Mouse (Mus musculus) megakaryocyte, embryonic 14.5 days (primary cell): Measurements from ENCODE around the gene Fam189b. TPM values are rescaled to one million over a fixed set of nuclear protein-coding genes. Genes with fewer than 3 reads are reported as not detected.

Experiments used
- H3K27me3 ChIP-seq: replicated peaks from 2 replicates; pipeline ENCODE3; 2012; ENCODE audit warnings: inconsistent platforms
- H3K36me3 ChIP-seq: replicated peaks from 2 replicates; pipeline ENCODE3; 2012; ENCODE audit warnings: low read length, inconsistent platforms, mixed read lengths
- H3K4me1 ChIP-seq: 2 replicates; pipeline ENCODE4 v1.6.1; 2012; ENCODE audit warnings: inconsistent platforms
- H3K4me3 ChIP-seq: replicated peaks from 2 replicates; pipeline ENCODE3; 2012; ENCODE audit warnings: moderate library complexity, mild to moderate bottlenecking, inconsistent platforms
- H3K9me3 ChIP-seq: 2 replicates; pipeline ENCODE4 v1.6.1; 2012; ENCODE audit warnings: inconsistent platforms
- FLI1 ChIP-seq: IDR thresholded peaks from 2 replicates; pipeline ENCODE4 v1.6.1; 2012; ENCODE audit warnings: low read length, inconsistent platforms, mixed read lengths
- GATA1 ChIP-seq: IDR thresholded peaks from 3 replicates; pipeline ENCODE4 v1.6.1; 2012; ENCODE audit warnings: mixed read lengths, low read length, inconsistent platforms, borderline replicate concordance
- polyA plus RNA-seq: library from polyadenylated mRNA; stranded (reverse); fragments of >175 nt; gene quantifications from 2 replicates; pipeline ENCODE4 v1.2.3, GENCODE M21; 2012; ENCODE audit warnings: low replicate concordance; ENCODE audit not compliant: insufficient read depth

Gene Fam189b
- polyA plus RNA-seq, 1 experiment, result 23.3 TPM

DNA sequence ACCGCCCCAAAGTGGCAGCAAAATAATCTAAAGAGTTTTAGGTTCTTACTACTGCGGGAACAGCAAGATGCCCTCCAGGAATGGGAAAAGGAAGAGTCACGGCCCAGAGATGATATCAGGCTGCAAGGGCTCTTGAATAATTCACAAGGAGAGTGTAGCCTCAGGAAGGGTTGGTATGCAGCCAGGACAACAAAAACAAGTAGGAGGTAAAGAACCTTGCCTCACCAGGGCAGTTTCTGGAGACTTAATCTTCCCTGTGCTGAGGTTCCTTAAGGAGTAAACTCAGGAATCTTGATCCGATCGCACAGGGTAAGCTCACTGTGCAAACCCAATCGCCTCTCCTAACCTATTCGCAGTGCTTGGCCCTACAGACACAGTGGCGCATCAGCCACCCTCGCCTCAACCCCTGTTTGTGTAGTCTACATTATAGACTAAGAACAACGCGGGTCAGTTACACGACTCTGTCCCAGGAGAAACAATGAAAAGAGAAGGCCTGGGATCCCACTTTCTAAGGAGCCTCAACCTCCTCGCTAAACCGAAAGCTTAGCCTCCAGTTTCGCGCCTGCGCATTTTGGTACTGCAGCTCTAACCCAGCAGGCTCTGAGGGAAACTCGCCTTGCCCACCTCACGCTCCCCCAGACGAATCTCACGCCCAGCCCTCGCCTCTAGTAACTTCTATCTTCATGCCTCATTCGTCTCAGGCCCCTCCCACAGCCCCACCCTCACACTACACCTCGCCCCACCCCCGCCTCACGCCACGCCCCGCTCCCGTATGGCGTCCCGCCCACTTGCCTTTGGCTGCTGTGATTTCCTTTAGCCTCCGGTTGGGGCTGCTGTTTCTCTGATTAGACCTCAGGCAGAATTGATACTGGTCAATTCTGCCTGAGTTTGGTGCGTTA is 13.3 kb downstream of the Fam189b start:
- peaks cover 25% of the 10 kb centered on the region for H3K4me1 ChIP-seq
- H3K4me3 ChIP-seq, result peak overlapping the region; percentile 96
- peaks cover 2% of the 10 kb centered on the region for H3K27me3 ChIP-seq
- TF ChIP-seq FLI1 (no peak), GATA1 (no peak)
- H3K36me3 ChIP-seq, result no peaks in the 10 kb centered on the region
- H3K9me3 ChIP-seq, result no peaks in the 10 kb centered on the region

DNA sequence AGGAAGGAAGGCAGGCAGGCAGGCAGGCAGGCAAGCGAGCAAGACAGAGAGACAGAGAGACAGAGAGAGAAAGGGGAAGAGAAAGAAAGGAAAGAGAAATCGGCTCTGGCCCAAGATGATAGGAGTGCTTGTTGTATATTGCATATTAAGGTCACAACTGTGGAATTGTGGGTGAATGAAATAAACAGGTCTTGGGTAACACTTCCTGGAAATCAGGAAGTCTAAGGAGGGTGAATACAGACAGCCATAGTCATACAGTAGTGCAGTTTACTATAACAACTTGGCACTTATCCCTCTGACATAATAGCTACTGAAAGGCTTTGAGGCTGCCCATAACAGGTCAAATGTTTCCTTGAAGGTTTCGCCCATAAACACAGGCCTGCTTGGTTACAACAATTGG is 16.9 kb downstream of the Fam189b start:
- Histone ChIP-seq H3K27me3 (peaks cover 2% of the 10 kb centered on the region), H3K36me3 (peaks cover 11% of the 10 kb centered on the region), H3K4me1 (peaks cover 39% of the 10 kb centered on the region), H3K4me3 (no peak overlapping the region), H3K9me3 (no peaks in the 10 kb centered on the region)
- TF ChIP-seq GATA1 (no peak), FLI1 (no peak)

DNA sequence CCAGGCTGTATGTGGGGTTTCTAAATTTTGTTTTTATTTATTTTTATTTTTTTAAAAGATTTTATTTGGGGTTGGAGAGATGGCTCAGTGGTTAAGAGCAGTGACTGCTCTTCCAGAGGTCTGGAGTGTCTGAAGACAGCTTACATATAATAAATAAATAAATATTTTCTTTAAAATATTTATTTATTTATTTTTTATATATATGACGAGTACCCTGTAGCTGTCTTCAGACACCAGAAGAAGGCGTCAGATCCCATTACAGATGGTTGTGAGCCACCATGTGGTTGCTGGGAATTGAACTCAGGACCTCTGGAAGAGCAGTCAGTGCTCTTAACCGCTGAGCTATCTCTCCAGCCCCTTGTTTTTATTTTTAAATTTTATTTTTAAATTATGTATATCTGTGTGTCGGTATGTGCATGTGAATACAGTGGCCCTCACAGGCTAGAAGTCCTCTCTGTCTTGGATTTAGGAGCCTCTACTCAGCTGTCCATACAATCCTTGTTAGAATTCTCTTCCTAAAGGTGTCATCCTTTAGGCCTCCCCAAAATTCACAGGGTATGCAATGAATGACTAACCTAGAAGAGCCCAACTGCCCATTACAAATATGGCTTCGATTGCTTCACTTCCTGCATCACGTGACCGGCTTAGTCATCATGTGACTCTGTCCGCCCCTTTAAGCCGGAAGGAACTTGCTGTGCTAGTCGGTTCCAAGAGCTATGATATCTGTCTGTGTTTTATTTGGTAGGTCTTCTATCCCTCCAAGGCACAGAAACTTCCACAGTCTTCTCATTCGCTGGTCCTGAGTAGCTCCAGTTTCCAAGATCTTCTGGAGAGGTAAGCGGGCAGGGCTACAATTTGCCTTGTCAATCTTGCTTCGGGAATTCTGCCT is 19.6 kb downstream of the Fam189b start, which contains the start of gene Gba:
TSS of gene Gba (plus strand) at position 676 of the 889 bp plus-strand sequence.
- Histone ChIP-seq H3K9me3 (no peaks in the 10 kb centered on the region), H3K36me3 (peaks cover 38% of the 10 kb centered on the region), H3K27me3 (peaks cover 2% of the 10 kb centered on the region), H3K4me3 (peak within 1 kb of the TSS; percentile 94), H3K4me1 (peaks cover 24% of the 10 kb centered on the region)
- TF ChIP-seq GATA1, result no peak
- TF ChIP-seq FLI1, result no peak

- H3K4me3 ChIP-seq, result peak overlapping the region; percentile 94
- no peak for TF ChIP-seq GATA1
- TF ChIP-seq FLI1, result no peak
- peaks cover 24% of the 10 kb centered on the region for H3K4me1 ChIP-seq
- H3K9me3 ChIP-seq, result no peaks in the 10 kb centered on the region
- H3K27me3 ChIP-seq, result no peaks in the 10 kb centered on the region
- H3K36me3 ChIP-seq, result peaks cover 44% of the 10 kb centered on the region
Measured at GRCm38 (mm10) chr3:89203142-89203514, 20.2 kb downstream of the Fam189b start.

GRCm38 (mm10) chr3:89206079-89206478 is 23.1 kb downstream of the Fam189b start:
- Histone ChIP-seq H3K36me3 (peaks cover 74% of the 10 kb centered on the region), H3K9me3 (no peaks in the 10 kb centered on the region), H3K4me3 (no peak overlapping the region), H3K27me3 (no peaks in the 10 kb centered on the region), H3K4me1 (peaks cover 34% of the 10 kb centered on the region)
- no peak for TF ChIP-seq FLI1
- TF ChIP-seq GATA1, result no peak

DNA sequence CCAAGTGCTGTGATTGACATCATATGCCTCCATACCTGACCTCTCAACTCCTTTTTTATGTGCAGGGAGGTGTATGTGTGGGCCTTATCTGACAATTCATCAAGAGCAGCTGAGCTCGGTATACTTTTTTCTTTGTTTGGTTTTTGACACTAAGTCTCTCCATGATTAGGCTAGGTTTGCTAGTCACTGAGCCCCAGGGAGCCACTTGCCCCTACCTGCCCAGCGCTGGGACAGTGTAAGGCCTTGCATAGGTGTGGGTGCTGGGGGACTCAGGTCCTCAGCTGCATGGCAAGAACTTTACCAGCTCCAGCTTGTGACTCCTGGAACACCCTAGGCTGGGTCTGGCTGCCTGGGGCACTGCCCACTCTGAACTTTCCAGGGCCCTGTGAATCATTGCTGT is 23.8 kb downstream of the Fam189b start:
- H3K4me3 ChIP-seq, result no peak overlapping the region
- peaks cover 80% of the 10 kb centered on the region for H3K36me3 ChIP-seq
- H3K27me3 ChIP-seq, result no peaks in the 10 kb centered on the region
- peaks cover 35% of the 10 kb centered on the region for H3K4me1 ChIP-seq
- no peak for TF ChIP-seq FLI1
- no peak for TF ChIP-seq GATA1
- H3K9me3 ChIP-seq, result no peaks in the 10 kb centered on the region

DNA sequence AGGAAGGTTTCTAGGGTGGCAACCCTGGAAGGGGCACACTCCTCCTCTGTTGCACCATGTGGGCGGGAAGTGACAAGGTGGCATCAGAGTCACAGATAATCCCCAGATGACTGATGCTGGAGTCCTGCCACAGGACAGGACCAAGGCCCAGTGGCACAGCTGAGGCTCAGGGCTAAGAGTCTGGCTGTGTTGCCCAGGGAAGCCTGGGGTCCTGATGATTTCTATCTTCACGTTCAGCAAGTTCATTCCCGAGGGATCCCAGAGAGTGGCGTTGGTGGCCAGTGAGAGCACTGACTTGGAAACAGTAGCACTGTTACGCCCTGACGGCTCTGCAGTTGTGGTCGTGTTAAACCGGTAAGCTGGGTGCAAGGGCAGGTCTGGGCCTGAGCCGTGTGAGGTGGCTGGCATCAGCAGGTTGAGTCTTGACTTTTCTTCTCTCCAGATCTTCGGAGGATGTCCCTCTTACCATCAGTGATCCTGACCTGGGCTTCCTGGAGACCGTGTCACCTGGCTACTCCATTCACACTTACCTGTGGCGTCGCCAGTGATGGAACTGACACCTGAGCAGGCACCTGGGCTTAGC is 25.2 kb downstream of the Fam189b start:
- no peaks in the 10 kb centered on the region for H3K9me3 ChIP-seq
- H3K27me3 ChIP-seq, result no peaks in the 10 kb centered on the region
- TF ChIP-seq GATA1 (no peak), FLI1 (no peak)
- peaks cover 42% of the 10 kb centered on the region for H3K4me1 ChIP-seq
- no peak overlapping the region for H3K4me3 ChIP-seq
- peaks cover 84% of the 10 kb centered on the region for H3K36me3 ChIP-seq

GRCm38 (mm10) chr3:89208736-89209135 is 25.8 kb downstream of the Fam189b start:
- peaks cover 84% of the 10 kb centered on the region for H3K36me3 ChIP-seq

DNA sequence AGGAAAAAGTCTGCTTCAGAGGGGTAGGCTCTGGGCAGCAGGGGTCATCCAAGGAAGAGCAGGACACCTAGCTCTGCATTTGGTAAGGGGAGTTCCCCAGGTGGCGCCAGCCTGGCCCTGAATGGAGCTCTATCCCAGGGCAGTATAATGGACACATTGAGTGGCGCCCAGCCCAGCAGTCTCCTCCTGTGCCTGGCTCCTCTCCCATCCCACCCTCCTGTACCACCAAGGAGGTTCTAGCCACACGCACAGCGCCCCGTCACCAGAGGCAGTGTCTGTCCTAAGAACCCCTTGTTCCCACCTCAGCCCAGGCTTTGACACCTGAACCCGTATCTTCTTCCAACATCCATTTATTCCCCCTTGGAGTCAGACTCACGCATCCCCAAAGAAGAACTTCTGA is 26.8 kb downstream of the Fam189b start:
- TF ChIP-seq FLI1 (no peak), GATA1 (no peak)
- H3K36me3 ChIP-seq, result peaks cover 74% of the 10 kb centered on the region

More at GRCm38 (mm10) chr3:89208736-89209135, 25.8 kb downstream of the Fam189b start:
- Histone ChIP-seq H3K27me3 (no peaks in the 10 kb centered on the region), H3K9me3 (no peaks in the 10 kb centered on the region), H3K4me3 (no peak overlapping the region), H3K4me1 (peaks cover 40% of the 10 kb centered on the region)
- no peak for TF ChIP-seq GATA1
- TF ChIP-seq FLI1, result no peak

DNA sequence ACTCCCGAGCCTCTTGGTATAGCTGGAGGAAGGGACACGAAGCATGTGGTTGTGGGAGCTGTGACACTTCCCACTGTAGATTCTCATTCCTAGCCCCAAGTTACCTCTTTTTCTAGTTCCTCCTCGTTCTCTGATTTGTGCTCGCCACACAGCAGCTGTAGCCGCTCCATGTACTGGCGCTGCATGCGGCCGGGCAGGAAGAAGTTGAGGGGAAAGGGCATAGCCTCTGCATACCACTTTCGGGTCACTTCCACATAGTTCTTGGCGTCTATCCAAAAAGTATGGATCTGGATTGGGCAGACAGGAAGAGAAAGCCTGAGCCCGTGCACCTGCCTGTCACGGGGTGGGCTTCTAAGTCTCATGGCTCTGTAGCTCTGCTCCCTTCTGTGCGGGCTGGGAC is 27.2 kb downstream of the Fam189b start:
- TF ChIP-seq FLI1, result no peak
- no peak for TF ChIP-seq GATA1
- no peaks in the 10 kb centered on the region for H3K9me3 ChIP-seq
- H3K4me1 ChIP-seq, result peaks cover 46% of the 10 kb centered on the region
- H3K4me3 ChIP-seq, result no peak overlapping the region
- H3K27me3 ChIP-seq, result peaks cover 1% of the 10 kb centered on the region
- H3K36me3 ChIP-seq, result peaks cover 69% of the 10 kb centered on the region

More for the DNA sequence above, 26.8 kb downstream of the Fam189b start:
- Histone ChIP-seq H3K4me3 (no peak overlapping the region), H3K27me3 (no peaks in the 10 kb centered on the region), H3K4me1 (peaks cover 41% of the 10 kb centered on the region), H3K9me3 (no peaks in the 10 kb centered on the region)
